Mouse (Mus musculus) embryonic facial prominence, embryonic 11.5 days (tissue): Measurements from ENCODE around the gene Mov10. TPM values are rescaled to one million over a fixed set of nuclear protein-coding genes. Genes with fewer than 3 reads are reported as not detected.

Experiments used
- ATAC-seq: fragments of 200-750 bp; cut with Nextera tagmentation; replicated peaks from 2 replicates; pipeline ENCODE4 v1.8.0; 2017; ENCODE audit warnings: low read depth; ENCODE audit not compliant: insufficient number of reproducible peaks, low FRiP score, low TSS enrichment
- DNase-seq: peaks from one replicate; pipeline ENCODE4 v3.0.0-alpha.2; 2015; ENCODE audit warnings: low spot score
- H3K27ac ChIP-seq: fragments of 300-500 bp; sonication (generic); replicated peaks from 2 replicates; pipeline ENCODE4 v1.5.1; 2014; ENCODE audit warnings: mild to moderate bottlenecking, low read depth, low read length, control low read depth
- H3K27me3 ChIP-seq: fragments of 300-500 bp; sonication (generic); 2 replicates; pipeline ENCODE4 v1.6.1; 2014; ENCODE audit warnings: mild to moderate bottlenecking, low read length, moderate library complexity, mixed read lengths; ENCODE audit not compliant: control insufficient read depth, insufficient read depth
- H3K36me3 ChIP-seq: fragments of 300-500 bp; sonication (generic); replicated peaks from 2 replicates; pipeline ENCODE4 v1.6.1; 2014; ENCODE audit warnings: low read depth, mild to moderate bottlenecking, low read length, moderate library complexity, mixed read lengths; ENCODE audit not compliant: control insufficient read depth, insufficient read depth
- H3K4me1 ChIP-seq: fragments of 300-500 bp; sonication (generic); 2 replicates; pipeline ENCODE4 v1.6.1; 2014; ENCODE audit warnings: low read length, mixed read lengths; ENCODE audit not compliant: control insufficient read depth, insufficient read depth
- H3K4me2 ChIP-seq: fragments of 300-500 bp; sonication (generic); 2 replicates; pipeline ENCODE4 v1.6.1; 2014; ENCODE audit warnings: low read depth, mild to moderate bottlenecking, control low read depth, low read length, moderate library complexity
- H3K4me3 ChIP-seq: fragments of 300-500 bp; sonication (generic); 2 replicates; pipeline ENCODE4 v1.5.1; 2014; ENCODE audit warnings: low read depth, low read length, control low read depth
- H3K9ac ChIP-seq: fragments of 300-500 bp; sonication (generic); replicated peaks from 2 replicates; pipeline ENCODE4 v1.6.1; 2014; ENCODE audit warnings: mild to moderate bottlenecking, control low read depth, low read length
- H3K9me3 ChIP-seq: fragments of 300-500 bp; sonication (generic); replicated peaks from 2 replicates; pipeline ENCODE4 v1.6.1; 2016; ENCODE audit warnings: mild to moderate bottlenecking, low read length, inconsistent platforms, mixed read lengths; ENCODE audit not compliant: control insufficient read depth
- WGBS: fragments of 180-500 bp; shearing (Covaris S2); extraction: QIAGEN DNeasy Blood & Tissue Kit; methylation state at CpG from one replicate; pipeline ENCODE4 v1.1.7; 2014; 5-methylcytosine and 5-hydroxymethylcytosine counted together
- polyA plus RNA-seq: library from polyadenylated mRNA; unstranded; fragments of >200 nt; fragmentation: Nextera tagmentation; extraction: Ambion mirVana; gene quantifications from 2 replicates; pipeline ENCODE4 v1.2.1, GENCODE M21; 2014

The Mov10 gene
- polyA plus RNA-seq, 1 experiment from 2014 or later = 47.8 TPM

DNA sequence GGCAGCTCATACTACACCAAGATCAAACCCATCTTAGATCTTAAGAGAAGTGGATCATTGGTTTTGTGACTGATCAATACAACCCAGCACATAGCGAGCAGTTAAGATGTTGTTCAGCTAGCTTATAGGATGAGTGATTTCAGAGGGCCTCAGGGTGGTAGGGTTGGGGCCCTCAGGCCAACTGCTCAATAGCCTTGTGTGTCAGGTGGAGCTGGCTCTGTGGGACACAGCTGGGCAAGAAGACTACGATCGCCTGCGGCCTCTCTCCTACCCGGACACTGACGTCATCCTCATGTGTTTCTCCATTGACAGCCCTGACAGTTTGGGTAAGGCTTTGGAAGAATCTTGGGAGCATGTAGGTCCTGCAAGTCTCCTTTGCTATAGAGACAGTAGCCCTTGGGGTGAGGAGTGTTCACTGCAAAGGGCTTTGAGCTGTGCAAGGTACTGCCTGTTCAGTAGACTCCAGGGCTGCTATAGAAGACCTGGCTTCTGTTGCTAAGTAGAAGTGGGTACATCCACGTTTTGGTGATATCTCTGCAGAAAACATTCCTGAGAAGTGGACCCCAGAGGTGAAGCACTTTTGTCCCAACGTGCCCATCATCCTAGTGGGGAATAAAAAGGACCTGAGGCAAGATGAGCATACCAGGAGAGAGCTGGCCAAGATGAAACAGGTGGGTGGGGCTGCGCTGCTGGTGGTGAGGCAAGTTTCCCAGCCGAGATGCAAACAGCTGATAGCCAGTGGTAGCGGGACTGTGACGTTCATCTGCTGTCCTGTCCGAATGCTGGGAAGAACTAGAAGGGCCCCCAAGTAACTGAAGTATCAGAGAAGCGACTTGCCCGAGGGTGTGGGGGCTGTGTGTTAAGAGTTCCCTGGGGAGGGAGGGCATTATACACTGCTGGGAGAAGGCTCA lies 25.7 kb downstream of the Mov10 start:
- peaks cover 14% of the 10 kb centered on the region for H3K4me1 ChIP-seq

DNA sequence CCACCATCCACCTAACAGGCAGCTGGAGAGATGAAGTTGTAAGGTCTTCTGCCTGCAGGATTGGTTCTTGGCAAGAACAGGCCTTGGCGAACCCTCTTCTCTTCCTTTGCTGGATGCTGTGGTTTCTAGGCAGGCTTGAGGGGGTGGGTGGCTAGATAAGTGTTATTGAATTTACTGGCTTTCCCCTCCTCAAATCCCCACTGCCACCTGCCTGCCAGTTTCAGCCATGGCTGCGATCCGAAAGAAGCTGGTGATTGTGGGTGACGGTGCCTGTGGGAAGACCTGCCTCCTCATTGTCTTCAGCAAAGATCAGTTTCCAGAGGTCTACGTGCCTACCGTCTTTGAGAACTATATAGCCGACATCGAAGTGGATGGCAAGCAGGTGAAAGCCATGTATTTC lies 26.7 kb downstream of the Mov10 start:
- no peak for DNase-seq
- no peak overlapping the region for H3K27ac ChIP-seq
- H3K4me2 ChIP-seq = no peak overlapping the region
- ATAC-seq = no peak
- H3K4me1 ChIP-seq = peaks cover 14% of the 10 kb centered on the region
- no peak overlapping the region for H3K9ac ChIP-seq
- H3K9me3 ChIP-seq = no peaks in the 10 kb centered on the region
- no peaks in the 10 kb centered on the region for H3K27me3 ChIP-seq
- WGBS = 90% methylated on average over 8 of the region's 8 CpGs
- no peaks in the 10 kb centered on the region; the same call in 1 of the 2 replicates for H3K36me3 ChIP-seq
- H3K4me3 ChIP-seq = no peak overlapping the region

More for the DNA sequence above, 25.7 kb downstream of the Mov10 start:
- WGBS = 77% methylated on average over 15 of the region's 15 CpGs
- no peak for ATAC-seq
- Histone ChIP-seq H3K4me2 (no peak overlapping the region; the same call in 1 of the 2 replicates), H3K36me3 (no peaks in the 10 kb centered on the region; the same call in 1 of the 2 replicates), H3K9ac (no peak overlapping the region), H3K4me3 (no peak overlapping the region), H3K9me3 (no peaks in the 10 kb centered on the region), H3K27ac (no peak overlapping the region), H3K27me3 (no peaks in the 10 kb centered on the region)
- no peak for DNase-seq

DNA sequence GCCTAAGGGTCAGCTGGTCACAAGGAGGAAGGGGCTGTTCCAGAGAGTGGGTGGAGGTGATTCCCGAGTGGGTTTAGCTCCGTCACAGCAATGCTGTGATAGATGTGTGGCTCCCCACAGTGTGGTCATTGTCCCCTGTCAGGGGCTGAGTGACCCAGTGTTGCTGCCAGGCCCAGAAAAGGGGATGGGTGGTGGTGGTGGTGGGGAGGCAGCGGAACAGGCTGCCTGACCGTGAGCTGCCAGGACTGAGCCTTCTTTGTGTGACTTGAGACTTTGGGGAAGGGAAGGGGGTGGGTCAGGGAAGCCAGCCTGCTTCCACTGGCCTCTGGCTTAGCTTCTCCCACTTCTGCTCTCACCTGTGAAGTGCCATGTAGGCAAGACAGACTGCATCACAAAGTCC lies 27.3 kb downstream of the Mov10 start:
- Histone ChIP-seq H3K36me3 (no peaks in the 10 kb centered on the region; the same call in 1 of the 2 replicates), H3K4me1 (peaks cover 14% of the 10 kb centered on the region), H3K27ac (peak overlapping the region; percentile 72), H3K9me3 (no peaks in the 10 kb centered on the region), H3K4me3 (peak overlapping the region; percentile 61), H3K27me3 (no peaks in the 10 kb centered on the region), H3K4me2 (peak overlapping the region; percentile 65), H3K9ac (peak overlapping the region; percentile 76)
- 17% methylated on average over 4 of the region's 4 CpGs for WGBS
- DNase-seq (no peak), ATAC-seq (no peak)

DNA sequence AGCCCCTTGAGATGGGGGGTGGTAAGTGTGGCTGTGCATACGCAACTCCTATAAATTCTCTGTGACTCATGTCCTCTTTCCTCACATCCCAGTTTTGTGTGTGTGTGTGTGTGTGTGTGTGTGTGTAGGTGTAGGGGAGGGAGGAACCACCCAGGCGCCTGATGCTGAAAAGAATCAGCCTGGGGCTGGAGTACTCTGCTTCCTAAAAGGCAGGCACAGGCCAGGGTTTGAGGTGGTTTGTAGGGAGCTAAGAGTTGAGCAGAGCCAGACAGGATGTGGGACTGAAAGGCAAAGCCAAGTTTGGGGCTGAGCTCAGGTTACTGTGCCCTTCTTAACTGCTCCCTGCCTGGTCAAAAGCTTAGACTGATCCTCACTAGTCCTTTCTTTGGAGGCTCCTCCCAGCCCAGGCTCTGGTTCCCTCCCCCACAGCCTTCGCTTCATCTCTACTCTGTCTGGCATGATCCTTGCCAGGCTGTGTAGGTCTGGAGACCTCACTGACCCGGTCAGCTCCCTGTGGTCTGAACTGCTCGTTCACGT lies 27.9 kb downstream of the Mov10 start:
- Histone ChIP-seq H3K4me2 (peak overlapping the region; percentile 65), H3K4me1 (peaks cover 14% of the 10 kb centered on the region), H3K36me3 (no peaks in the 10 kb centered on the region; the same call in 1 of the 2 replicates), H3K4me3 (peak overlapping the region; percentile 61), H3K27ac (peak overlapping the region; percentile 72), H3K9me3 (no peaks in the 10 kb centered on the region), H3K9ac (peak overlapping the region; percentile 76), H3K27me3 (no peaks in the 10 kb centered on the region; the same call in 1 of the 2 replicates)
- ATAC-seq = peak; percentile 42
- WGBS = 13% methylated on average over 6 of the region's 6 CpGs
- DNase-seq = peak; percentile 73

DNA sequence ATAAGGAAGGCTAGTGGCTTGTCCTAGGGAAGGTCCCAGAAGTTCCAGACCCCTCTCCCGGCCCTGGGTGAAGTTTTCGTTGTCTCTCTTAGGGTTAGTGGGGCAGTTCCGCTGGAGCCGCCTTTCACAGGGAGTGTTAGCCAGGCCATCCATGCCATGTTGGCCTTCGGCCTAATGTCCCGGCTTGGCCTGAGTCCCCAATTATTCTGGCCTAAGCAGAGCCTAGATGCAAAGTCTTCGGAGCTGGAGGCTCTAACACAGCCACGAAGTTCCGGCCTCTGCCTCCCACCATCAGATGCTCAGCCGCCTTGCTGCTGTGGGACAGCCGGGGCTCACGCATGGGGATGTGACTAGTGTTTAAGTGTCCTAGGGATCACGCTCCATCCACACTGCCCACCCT lies 28.5 kb downstream of the Mov10 start:
- DNase-seq (no peak), ATAC-seq (no peak)
- Histone ChIP-seq H3K4me3 (peak overlapping the region; percentile 61), H3K9me3 (no peaks in the 10 kb centered on the region), H3K27me3 (no peaks in the 10 kb centered on the region; the same call in 1 of the 2 replicates), H3K4me2 (peak overlapping the region; percentile 65), H3K36me3 (no peaks in the 10 kb centered on the region; the same call in 1 of the 2 replicates), H3K9ac (peak overlapping the region; percentile 76), H3K27ac (peak overlapping the region; percentile 72), H3K4me1 (peaks cover 14% of the 10 kb centered on the region)
- 24% methylated on average over 13 of the region's 13 CpGs for WGBS

DNA sequence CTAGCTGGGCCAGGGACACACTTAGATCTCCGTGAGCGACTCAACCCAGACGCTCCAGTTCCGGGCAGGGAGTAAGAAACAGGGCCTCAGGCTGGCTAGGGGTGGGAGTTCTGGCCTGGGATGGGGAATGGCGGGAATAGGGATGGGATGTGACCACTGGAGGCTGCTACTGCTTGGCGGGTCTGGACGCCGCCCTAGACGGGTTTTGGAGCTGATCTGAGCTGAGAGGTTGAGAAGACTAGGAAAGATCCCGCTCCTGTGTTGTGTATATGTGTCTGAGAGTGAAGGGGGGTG lies 29.1 kb downstream of the Mov10 start:
- DNase-seq = peak; percentile 52
- 0% methylated on average over 10 of the region's 10 CpGs for WGBS

DNA sequence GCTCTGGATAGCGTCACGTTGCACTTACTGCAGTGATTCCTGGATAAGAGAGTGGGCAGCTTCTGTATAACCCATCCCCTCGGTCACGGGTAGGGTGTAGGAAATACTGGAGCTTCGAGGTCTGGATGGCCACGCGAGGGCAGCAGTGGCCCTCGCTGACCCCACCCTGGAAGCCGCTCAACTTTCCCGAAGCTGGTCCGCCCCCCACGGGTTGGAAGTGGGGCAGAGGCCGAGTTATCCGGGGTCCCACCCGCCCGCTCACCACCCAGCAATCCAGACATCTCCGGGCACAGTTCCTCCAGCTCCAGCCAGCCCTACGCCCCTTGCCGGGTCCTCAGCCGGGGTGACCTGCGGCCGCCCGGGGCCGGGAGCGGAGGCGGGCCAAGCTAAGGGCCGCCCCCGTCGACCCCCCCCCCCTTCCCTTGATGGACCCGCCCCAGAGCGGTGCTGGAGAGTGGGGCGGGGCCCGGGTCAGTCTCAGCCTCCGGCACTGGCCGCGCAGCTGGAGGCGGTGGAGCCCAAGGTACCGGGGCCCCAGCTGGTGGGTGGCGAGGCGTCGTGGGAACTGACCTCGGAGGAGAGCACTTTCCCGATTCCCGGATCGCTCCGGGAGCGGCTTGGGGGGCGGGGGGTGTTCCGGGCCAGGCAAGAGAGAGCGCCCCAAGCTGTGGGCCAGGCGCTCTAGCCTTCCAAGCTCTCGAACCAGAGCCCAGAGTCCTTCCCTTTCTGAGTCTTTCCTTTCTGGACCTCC lies 29.6 kb downstream of the Mov10 start:
- ATAC-seq (peak; percentile 85), DNase-seq (peak; percentile 83)
- Histone ChIP-seq H3K9ac (peak overlapping the region; percentile 76), H3K4me3 (peak overlapping the region; percentile 61), H3K9me3 (no peaks in the 10 kb centered on the region), H3K4me2 (peak overlapping the region; percentile 65), H3K4me1 (peaks cover 8% of the 10 kb centered on the region), H3K27ac (peak overlapping the region; percentile 56; the same call in 1 of the 2 replicates), H3K36me3 (no peaks in the 10 kb centered on the region; the same call in 1 of the 2 replicates), H3K27me3 (peaks cover 3% of the 10 kb centered on the region; the same call in 1 of the 2 replicates)
- WGBS = under 1% methylated on average over 42 of the region's 52 CpGs

More for the DNA sequence above, 29.1 kb downstream of the Mov10 start:
- ATAC-seq = peak; percentile 5
- Histone ChIP-seq H3K4me1 (peaks cover 12% of the 10 kb centered on the region), H3K9me3 (no peaks in the 10 kb centered on the region), H3K27ac (peak overlapping the region; percentile 56; the same call in 1 of the 2 replicates), H3K27me3 (no peaks in the 10 kb centered on the region; the same call in 1 of the 2 replicates), H3K4me3 (peak overlapping the region; percentile 61), H3K4me2 (peak overlapping the region; percentile 65), H3K9ac (peak overlapping the region; percentile 76), H3K36me3 (no peaks in the 10 kb centered on the region; the same call in 1 of the 2 replicates)
